Mouse (Mus musculus): Measurements from ENCODE around the gene Gm49403. TPM values are rescaled to one million over a fixed set of nuclear protein-coding genes. Genes with fewer than 3 reads are reported as not detected.
"Not testable (repeated sequence)": the region's sequence is repeated elsewhere in the genome, so short reads cannot be mapped to it uniquely, and the experiment has no call there.

Gm49403 gene
- total RNA-seq, 4 experiments from 2014 or later: not detected

DNA sequence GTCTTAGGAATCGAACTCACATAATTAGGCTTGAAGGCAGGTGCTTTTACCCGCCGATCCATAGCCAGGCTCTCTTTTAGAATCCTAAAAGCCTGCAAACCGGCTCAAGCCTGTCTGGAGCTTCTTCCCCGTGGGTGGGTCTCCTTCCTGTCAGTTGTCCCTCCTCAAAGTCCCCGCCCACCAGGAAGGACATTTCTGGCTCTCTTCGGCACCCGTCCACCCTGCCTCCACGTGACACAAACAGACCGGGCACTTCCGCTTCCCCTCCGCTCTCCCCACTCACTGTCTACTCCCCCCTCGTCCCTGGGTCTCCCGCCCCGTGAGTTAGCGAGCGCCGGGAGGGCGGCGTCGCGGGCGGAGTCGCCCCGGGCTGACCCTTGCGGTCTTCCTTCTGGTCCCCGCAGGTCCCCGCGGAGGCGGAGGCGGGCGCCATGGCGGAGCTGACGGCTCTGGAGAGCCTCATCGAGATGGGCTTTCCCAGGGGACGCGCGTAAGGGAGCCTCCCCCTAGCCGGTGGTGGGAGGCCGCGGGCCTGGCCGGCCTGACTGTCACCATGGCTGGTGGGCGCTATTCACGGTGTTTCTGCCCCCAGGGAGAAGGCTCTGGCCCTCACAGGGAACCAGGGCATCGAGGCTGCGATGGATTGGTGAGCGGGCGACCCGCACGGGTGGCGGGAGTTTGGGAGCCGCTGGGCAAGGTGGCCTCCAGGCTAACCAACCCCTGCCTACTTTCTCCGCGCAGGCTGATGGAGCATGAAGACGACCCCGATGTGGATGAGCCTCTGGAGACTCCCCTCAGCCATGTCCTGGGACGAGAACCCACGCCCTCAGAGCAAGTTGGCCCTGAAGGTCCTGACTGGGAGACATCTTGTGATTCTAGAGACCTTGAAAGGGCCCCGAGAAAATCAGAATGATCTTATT, 12.2 kb upstream of the Gm49403 start, which contains the start of gene Ubxn1:
TSS of gene Ubxn1 (plus strand) at position 230 of the 920 bp plus-strand sequence.
- DNase-seq (ENCODE audit: low spot score): peak; percentile 99

- DNase-seq (ENCODE audit: low spot score): no peak
These were observed 11.4 kb upstream of the Gm49403 start for GRCm38 (mm10) chr19:8872266-8872840.

- DNase-seq (ENCODE audit: low spot score): no peak
These were observed 8.7 kb upstream of the Gm49403 start for GRCm38 (mm10) chr19:8875031-8875430.

GRCm38 (mm10) chr19:8880311-8881033, 3.3 kb upstream of the Gm49403 start, which contains the start of gene Uqcc3:
Gene Uqcc3, minus strand, starts transcription at chr19:8880923.
- DNase-seq (ENCODE audit: low spot score): peak; percentile 91

GRCm38 (mm10) chr19:8881034-8881392, 2.7 kb upstream of the Gm49403 start:
- no peak for DNase-seq (ENCODE audit: low spot score)

GRCm38 (mm10) chr19:8886916-8887584, 3.3 kb downstream of the Gm49403 start:
- no peak for DNase-seq (ENCODE audit: low spot score)

- no peak for DNase-seq (ENCODE audit: low spot score)
These were observed 4.1 kb downstream of the Gm49403 start for GRCm38 (mm10) chr19:8887585-8888463.

GRCm38 (mm10) chr19:8888511-8889385, 5.0 kb downstream of the Gm49403 start, which contains the start of the genes 1810009A15Rik and Gm49416:
Gene 1810009A15Rik, plus strand, starts transcription at chr19:8888853.
Gene Gm49416, plus strand, starts transcription at chr19:8888926.
- DNase-seq (ENCODE audit: low spot score): peak; percentile 95

DNA sequence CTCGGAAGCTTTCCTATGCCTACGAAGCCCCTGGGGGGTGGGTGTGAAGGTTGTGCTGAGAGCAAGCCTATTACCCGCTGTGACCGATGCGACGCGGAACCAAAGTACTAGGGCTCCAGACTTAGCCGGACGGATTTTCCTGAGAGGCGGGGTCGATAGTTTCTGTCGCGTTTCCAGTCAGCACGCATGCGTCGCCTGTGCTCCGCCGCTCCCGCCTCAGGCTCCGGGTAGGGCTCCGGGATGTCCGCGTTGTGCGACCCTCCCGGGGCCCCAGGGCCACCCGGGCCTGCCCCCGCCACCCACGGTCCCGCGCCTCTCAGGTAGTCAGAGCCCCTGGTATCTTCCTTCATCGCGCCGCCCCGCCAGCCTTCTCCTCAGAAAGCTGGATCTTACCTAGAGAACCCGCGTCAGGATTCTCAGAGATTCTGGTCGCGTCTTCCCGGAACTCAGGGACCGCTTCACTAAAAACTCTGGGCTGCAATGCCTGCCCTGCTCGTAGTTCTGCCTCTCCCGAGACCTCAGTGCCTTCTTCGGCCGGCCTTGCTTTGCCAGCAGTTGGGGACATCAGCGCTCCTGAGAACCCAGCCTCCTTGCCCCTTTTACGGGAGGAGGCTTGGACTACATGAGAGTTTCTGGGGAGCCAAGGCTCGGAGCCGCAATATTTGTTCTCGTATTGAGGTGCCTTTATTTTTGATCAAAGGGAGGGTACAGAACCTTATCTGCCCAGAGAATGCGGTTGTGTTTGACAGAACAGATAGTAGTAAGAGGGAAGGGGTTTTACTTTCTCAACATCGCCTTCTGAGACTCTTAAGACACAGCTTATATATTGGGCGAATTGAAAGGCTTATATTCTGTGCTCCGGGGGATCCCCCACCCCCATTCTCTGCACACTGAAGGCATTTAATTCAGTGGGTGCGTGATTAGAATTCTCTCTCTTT, 9.4 kb downstream of the Gm49403 start, which contains the start of gene Ints5:
TSS of gene Ints5 (plus strand) at position 177 of the 938 bp plus-strand sequence.
- peak; percentile 88 for DNase-seq (ENCODE audit: low spot score)

GRCm38 (mm10) chr19:8895397-8895960, 11.7 kb downstream of the Gm49403 start:
- DNase-seq (ENCODE audit: low spot score): no peak

DNA sequence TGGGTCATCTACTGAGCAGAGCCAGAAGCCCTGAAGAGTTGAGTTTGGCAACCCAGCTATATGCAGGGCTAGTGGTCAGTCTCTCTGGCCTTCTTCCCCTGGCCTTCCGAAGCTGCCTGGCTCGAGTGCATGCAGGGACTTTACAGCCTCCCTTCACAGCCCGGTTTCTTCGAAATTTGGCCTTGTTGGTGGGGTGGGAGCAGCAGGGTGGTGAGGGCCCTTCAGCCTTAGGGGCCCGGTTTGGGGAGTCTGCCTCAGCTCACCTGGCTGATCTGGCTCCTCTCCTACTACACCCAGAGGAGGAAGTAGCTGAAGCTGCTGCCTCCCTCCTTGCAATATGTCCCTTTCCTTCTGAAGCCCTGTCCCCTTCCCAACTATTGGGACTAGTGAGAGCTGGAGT, 12.5 kb downstream of the Gm49403 start:
- DNase-seq (ENCODE audit: low spot score): not testable (repeated sequence)

GRCm38 (mm10) chr19:8897211-8897864, 13.6 kb downstream of the Gm49403 start:
- peak; percentile 27 for DNase-seq (ENCODE audit: low spot score)

DNA sequence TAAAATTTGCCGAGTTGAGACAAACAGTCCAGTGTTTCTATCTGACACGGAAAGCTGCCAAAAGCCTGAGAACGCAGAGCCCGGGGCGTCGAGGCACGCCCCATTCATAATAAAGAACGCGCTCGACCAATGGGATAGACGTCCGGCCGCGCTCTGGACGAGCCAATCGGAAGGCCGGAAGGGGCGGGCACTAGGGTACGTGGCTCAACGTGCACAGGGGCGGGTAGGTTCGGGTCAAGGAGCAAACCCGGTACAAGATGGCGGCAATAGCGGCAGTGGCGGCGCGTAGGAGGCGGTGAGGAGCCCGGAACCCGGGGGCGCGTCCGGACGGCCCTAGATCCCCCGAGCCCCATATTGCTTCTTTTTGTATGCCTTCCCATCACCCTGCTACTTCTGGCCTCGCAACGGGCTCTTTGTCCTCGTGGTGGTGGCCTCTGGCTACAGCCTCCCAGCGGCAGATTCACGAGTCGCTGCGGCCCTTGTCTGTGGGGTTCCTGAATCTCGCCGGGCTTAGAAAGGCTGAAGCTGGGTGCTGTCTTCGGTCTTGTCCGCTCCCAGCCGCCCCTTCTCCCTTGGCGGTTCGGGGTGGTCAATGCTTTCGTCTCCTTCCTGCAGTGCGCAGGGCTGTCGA, 14.2 kb downstream of the Gm49403 start, which contains the start of gene Ganab:
TSS of gene Ganab (plus strand) at position 207 of the 631 bp plus-strand sequence.
- DNase-seq (ENCODE audit: low spot score): peak; percentile 95

DNA sequence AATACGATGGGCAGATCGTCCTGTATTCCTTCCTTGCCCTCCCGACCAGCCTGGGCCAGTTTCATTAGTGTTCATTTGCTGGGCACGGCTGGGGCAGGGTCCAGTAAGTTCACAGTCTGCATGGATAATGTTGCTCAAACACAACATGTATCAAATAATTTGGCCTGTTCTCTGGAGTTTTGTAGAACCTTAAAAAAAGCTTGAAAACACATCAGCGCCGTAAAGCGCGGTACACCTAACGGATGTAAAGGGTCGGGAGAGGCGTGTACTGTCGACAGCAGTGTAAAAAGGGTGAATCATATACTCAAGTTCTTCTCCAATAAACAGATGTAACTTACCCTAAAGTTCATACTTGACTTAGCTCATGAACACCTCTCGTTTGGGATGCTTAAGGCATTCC, 14.8 kb downstream of the Gm49403 start:
- no peak for DNase-seq (ENCODE audit: low spot score)

DNA sequence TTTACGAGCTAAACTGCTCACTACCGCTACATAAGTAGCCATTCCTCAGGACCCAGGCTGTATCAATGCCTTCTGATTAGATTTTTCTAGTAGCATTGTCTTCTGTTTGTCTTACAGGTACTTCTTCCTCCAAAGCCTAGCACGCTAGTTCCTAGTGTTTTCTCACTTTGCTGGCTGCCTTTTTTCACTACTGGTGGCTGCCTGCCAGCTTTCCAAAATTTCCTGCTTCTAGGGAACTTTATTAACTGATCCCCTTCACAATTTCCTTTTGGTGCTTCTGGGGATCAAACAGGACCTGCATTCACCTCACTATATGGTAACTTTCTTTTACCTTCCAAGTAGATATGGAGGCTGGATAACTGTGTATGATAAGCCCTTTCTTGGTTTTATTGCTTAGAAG, 15.3 kb downstream of the Gm49403 start:
- no peak for DNase-seq (ENCODE audit: low spot score)

DNA sequence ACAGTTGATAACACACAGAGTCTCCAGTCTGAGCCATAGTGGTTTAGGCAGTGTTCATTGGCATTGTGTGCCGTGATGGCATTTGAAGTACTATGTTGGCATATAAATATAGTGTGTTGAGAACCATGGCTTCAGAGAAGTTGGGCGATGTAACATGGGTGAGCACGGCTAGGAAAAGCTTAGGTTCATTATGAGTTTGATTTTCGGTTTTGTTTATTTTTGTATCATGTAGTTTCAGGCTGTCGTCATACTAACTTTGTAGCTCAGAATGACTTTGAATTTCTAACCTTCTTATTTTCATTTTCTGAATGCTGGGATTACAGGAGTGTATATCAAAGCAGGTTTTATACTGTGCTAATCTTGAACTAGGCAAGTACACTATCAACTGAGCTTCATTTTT, 19.7 kb downstream of the Gm49403 start:
- no peak for DNase-seq (ENCODE audit: low spot score)

GRCm38 (mm10) chr19:8908531-8908930, 24.8 kb downstream of the Gm49403 start:
- DNase-seq (ENCODE audit: low spot score): no peak
